Mouse (Mus musculus): ENCODE data around the gene Pappa. TPM values are rescaled to one million over a fixed set of nuclear protein-coding genes. Genes with fewer than 3 reads are reported as not detected.

The Pappa gene
- polyA plus RNA-seq, 1 experiment from 2014 or later = 1.1 TPM

- Histone ChIP-seq H3K27ac (ENCODE audit: poor library complexity, severe bottlenecking) (no peak overlapping the region), H3K4me3 (no peak overlapping the region), H3K9ac (no peak overlapping the region), H3K4me2 (no peak overlapping the region), H3K9me3 (replicated peaks) (no peaks in the 10 kb centered on the region), H3K36me3 (no peaks in the 10 kb centered on the region), H3K27me3 (replicated peaks) (no peaks in the 10 kb centered on the region), H3K4me1 (replicated peaks) (no peaks in the 10 kb centered on the region)
- no peak for ATAC-seq (ENCODE audit: insufficient number of reproducible peaks, low FRiP score)
- WGBS = 57% methylated on average over 1 of the region's 1 CpGs
Observed at GRCm38 (mm10) chr4:65333718-65334117, 209.7 kb downstream of the Pappa start.

- Histone ChIP-seq H3K27me3 (replicated peaks) (no peaks in the 10 kb centered on the region), H3K9me3 (replicated peaks) (no peaks in the 10 kb centered on the region), H3K4me2 (no peak overlapping the region), H3K4me1 (replicated peaks) (no peaks in the 10 kb centered on the region), H3K4me3 (no peak overlapping the region), H3K27ac (ENCODE audit: poor library complexity, severe bottlenecking) (no peak overlapping the region), H3K9ac (no peak overlapping the region), H3K36me3 (no peaks in the 10 kb centered on the region)
- 77% methylated on average over 3 of the region's 3 CpGs for WGBS
- no peak for ATAC-seq (ENCODE audit: insufficient number of reproducible peaks, low FRiP score)
Observed at GRCm38 (mm10) chr4:65341766-65342165, 217.8 kb downstream of the Pappa start.

DNA sequence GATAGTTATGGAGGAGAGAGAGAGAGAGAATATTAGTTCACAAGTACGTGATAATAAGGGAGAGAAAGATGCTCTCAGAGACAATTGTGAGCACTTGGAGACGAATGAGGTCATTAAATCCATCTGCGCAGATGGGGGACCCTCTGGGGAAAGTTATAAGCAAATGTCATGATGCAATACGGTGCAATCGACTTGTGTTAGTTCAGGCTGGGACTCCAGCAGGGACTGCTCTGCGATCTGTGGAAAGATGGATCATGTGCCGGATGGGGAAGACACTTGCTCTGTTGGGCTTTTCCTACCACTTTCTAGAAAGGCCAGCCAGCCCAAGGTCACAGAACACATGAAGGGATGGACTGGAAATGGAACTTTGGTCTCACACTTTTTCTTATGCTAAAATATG lies 226.5 kb downstream of the Pappa start:
- Histone ChIP-seq H3K4me2 (no peak overlapping the region), H3K4me3 (no peak overlapping the region), H3K36me3 (no peaks in the 10 kb centered on the region), H3K27me3 (replicated peaks) (no peaks in the 10 kb centered on the region), H3K9me3 (replicated peaks) (no peaks in the 10 kb centered on the region), H3K4me1 (replicated peaks) (no peaks in the 10 kb centered on the region), H3K27ac (ENCODE audit: poor library complexity, severe bottlenecking) (no peak overlapping the region), H3K9ac (no peak overlapping the region)
- ATAC-seq (ENCODE audit: insufficient number of reproducible peaks, low FRiP score) = no peak
- WGBS = 84% methylated on average over 7 of the region's 7 CpGs

GRCm38 (mm10) chr4:65354580-65354979 lies 230.6 kb downstream of the Pappa start:
- WGBS = 61% methylated on average over 4 of the region's 4 CpGs
- Histone ChIP-seq H3K27me3 (replicated peaks) (no peaks in the 10 kb centered on the region), H3K4me3 (no peak overlapping the region), H3K4me2 (no peak overlapping the region), H3K36me3 (no peaks in the 10 kb centered on the region), H3K9me3 (replicated peaks) (no peaks in the 10 kb centered on the region), H3K4me1 (replicated peaks) (no peaks in the 10 kb centered on the region), H3K9ac (no peak overlapping the region), H3K27ac (ENCODE audit: poor library complexity, severe bottlenecking) (no peak overlapping the region)
- ATAC-seq (ENCODE audit: insufficient number of reproducible peaks, low FRiP score) = no peak

DNA sequence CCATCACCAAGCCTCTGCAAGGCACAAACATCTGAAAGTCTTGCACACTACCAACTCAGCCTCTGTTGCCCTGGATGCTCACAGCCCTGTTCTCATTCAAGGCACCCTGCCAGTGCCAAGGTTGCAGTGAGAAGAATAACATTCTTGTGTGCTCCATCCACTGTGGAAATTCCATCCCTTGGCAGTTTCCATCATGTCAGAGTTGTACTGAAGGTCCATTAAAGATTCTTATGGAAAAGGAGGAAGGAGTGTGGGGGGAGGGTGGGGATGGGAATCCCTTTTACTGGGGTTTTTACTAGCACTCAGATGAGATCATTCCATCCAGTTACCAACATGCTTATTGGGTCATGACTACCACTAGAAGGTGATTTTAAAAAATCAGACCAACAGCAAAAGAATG lies 243.2 kb downstream of the Pappa start:
- Histone ChIP-seq H3K27ac (ENCODE audit: poor library complexity, severe bottlenecking) (no peak overlapping the region), H3K36me3 (no peaks in the 10 kb centered on the region), H3K27me3 (replicated peaks) (no peaks in the 10 kb centered on the region), H3K4me3 (no peak overlapping the region), H3K9ac (no peak overlapping the region), H3K4me2 (no peak overlapping the region), H3K4me1 (replicated peaks) (peaks cover 9% of the 10 kb centered on the region), H3K9me3 (replicated peaks) (no peaks in the 10 kb centered on the region; the same call in 1 of the 2 replicates)
- ATAC-seq (ENCODE audit: insufficient number of reproducible peaks, low FRiP score) = no peak

- H3K4me3 ChIP-seq = no peak overlapping the region
- no peak overlapping the region for H3K4me2 ChIP-seq
- no peak overlapping the region for H3K27ac ChIP-seq (ENCODE audit: poor library complexity, severe bottlenecking)
- H3K4me1 ChIP-seq (replicated peaks) = no peaks in the 10 kb centered on the region; the same call in 1 of the 2 replicates
- 84% methylated on average over 3 of the region's 3 CpGs for WGBS
- H3K27me3 ChIP-seq (replicated peaks) = no peaks in the 10 kb centered on the region
- no peak overlapping the region for H3K9ac ChIP-seq
- no peaks in the 10 kb centered on the region for H3K36me3 ChIP-seq
- no peak for ATAC-seq (ENCODE audit: insufficient number of reproducible peaks, low FRiP score)
- H3K9me3 ChIP-seq (replicated peaks) = no peaks in the 10 kb centered on the region; the same call in 1 of the 2 replicates
Observed at GRCm38 (mm10) chr4:65372731-65373130, 248.8 kb downstream of the Pappa start.

DNA sequence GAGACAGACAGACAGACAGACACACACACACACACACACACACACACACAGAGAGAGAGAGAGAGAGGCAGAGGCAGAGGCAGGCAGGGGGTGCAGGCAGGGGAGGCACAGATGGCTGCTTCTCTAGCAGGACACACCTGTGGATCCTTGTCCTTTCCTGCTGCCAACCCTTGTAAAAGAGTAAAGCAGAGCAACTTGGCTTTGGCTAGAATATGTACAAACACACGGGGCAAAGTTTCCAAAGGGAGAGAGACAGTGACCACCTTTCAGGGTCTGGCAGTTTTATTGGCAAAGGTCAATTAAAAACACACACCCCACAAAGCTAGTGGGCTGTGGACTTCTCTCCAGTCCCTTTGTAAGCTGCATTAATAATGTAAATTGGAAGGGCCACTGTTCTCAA lies 249.9 kb downstream of the Pappa start:
- H3K4me2 ChIP-seq = no peak overlapping the region
- no peaks in the 10 kb centered on the region; the same call in 1 of the 2 replicates for H3K9me3 ChIP-seq (replicated peaks)
- H3K4me3 ChIP-seq = no peak overlapping the region
- no peak overlapping the region for H3K9ac ChIP-seq
- no peaks in the 10 kb centered on the region for H3K4me1 ChIP-seq (replicated peaks)
- H3K27ac ChIP-seq (ENCODE audit: poor library complexity, severe bottlenecking) = no peak overlapping the region
- no peaks in the 10 kb centered on the region for H3K27me3 ChIP-seq (replicated peaks)
- H3K36me3 ChIP-seq = no peaks in the 10 kb centered on the region
- WGBS = 74% methylated on average over 1 of the region's 1 CpGs
- no peak for ATAC-seq (ENCODE audit: insufficient number of reproducible peaks, low FRiP score)

DNA sequence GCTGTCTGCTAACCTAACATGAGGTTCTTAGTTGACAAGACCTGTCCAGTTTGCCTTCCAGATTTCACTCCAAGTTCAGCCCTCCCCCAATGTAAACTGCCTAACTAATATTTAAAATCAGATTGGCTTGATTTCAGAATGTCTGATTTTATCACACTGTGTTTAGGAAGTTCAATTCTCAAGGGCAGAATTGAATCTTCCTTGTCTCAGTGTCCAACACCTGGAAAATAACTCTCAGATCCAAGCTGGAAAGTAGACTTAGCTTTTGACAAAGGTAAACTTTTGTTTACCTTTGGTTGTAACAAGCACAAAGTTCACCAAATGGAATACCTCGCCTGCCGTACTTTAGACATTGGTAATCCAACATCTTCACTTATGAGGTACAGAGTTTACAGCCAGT lies 252.6 kb downstream of the Pappa start:
- no peaks in the 10 kb centered on the region for H3K9me3 ChIP-seq (replicated peaks)
- no peaks in the 10 kb centered on the region for H3K27me3 ChIP-seq (replicated peaks)
- WGBS = 83% methylated on average over 2 of the region's 2 CpGs
- no peaks in the 10 kb centered on the region for H3K4me1 ChIP-seq (replicated peaks)
- no peaks in the 10 kb centered on the region for H3K36me3 ChIP-seq
- no peak overlapping the region for H3K4me3 ChIP-seq
- H3K4me2 ChIP-seq = no peak overlapping the region
- no peak overlapping the region for H3K9ac ChIP-seq
- H3K27ac ChIP-seq (ENCODE audit: poor library complexity, severe bottlenecking) = no peak overlapping the region
- ATAC-seq (ENCODE audit: insufficient number of reproducible peaks, low FRiP score) = no peak

DNA sequence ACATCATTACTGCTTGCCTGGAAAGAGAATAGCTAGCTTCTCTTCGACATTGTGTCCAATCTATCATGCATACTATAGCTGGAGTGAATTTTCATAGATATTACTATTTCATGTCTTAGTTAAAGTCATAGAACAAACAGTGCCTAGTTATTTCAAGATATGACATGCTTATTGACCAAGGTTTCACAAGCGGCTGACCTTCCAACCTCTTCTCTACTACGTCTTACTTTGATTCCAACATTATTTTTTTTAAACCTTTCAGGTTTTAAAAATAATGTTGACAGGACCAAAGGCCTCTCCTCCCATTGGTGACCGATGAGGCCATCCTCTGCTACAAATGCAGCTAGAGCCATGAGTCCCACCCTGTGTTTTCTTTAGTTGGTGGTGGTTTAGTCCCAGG lies 255.5 kb downstream of the Pappa start:
- no peaks in the 10 kb centered on the region for H3K4me1 ChIP-seq (replicated peaks)
- no peak overlapping the region for H3K4me3 ChIP-seq
- no peak overlapping the region for H3K9ac ChIP-seq
- H3K36me3 ChIP-seq = no peaks in the 10 kb centered on the region
- no peak overlapping the region for H3K27ac ChIP-seq (ENCODE audit: poor library complexity, severe bottlenecking)
- H3K4me2 ChIP-seq = no peak overlapping the region
- no peak for ATAC-seq (ENCODE audit: insufficient number of reproducible peaks, low FRiP score)
- WGBS = 81% methylated on average over 4 of the region's 4 CpGs
- no peaks in the 10 kb centered on the region for H3K27me3 ChIP-seq (replicated peaks)
- no peaks in the 10 kb centered on the region for H3K9me3 ChIP-seq (replicated peaks)

GRCm38 (mm10) chr4:65383070-65383469 lies 259.1 kb downstream of the Pappa start:
- Histone ChIP-seq H3K9me3 (replicated peaks) (no peaks in the 10 kb centered on the region), H3K36me3 (no peaks in the 10 kb centered on the region), H3K4me3 (no peak overlapping the region), H3K27ac (ENCODE audit: poor library complexity, severe bottlenecking) (no peak overlapping the region), H3K27me3 (replicated peaks) (no peaks in the 10 kb centered on the region), H3K4me1 (replicated peaks) (no peaks in the 10 kb centered on the region), H3K4me2 (no peak overlapping the region), H3K9ac (no peak overlapping the region)
- 82% methylated on average over 4 of the region's 4 CpGs for WGBS
- ATAC-seq (ENCODE audit: insufficient number of reproducible peaks, low FRiP score) = no peak

DNA sequence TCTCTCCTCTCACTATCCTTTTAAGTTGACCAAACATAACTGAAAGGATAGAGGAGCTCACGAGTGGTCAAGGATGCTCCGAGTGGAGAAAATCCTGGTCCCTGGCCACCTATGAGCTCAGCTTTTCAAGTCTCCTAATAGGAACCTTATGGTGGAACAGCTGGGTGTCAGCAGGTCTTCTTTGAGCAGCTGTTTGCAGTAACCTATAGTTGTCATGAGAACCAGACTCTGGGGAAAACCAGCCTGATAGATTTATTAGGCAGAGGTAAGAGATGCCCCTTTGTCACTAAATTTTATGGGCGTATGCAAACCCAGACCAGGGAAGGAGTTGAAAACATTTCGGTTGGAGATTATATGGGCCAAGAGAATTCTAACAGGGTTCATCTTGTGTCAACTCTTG lies 267.0 kb downstream of the Pappa start:
- WGBS = 58% methylated on average over 4 of the region's 4 CpGs
- H3K4me2 ChIP-seq = no peak overlapping the region
- 0 out of 2 replicates have a peak, but pooled peaks cover 3% of the 10 kb centered on the region for H3K27me3 ChIP-seq (replicated peaks)
- H3K4me3 ChIP-seq = no peak overlapping the region
- no peak overlapping the region for H3K27ac ChIP-seq (ENCODE audit: poor library complexity, severe bottlenecking)
- no peak overlapping the region for H3K9ac ChIP-seq
- peaks cover 6% of the 10 kb centered on the region for H3K4me1 ChIP-seq (replicated peaks)
- no peak for ATAC-seq (ENCODE audit: insufficient number of reproducible peaks, low FRiP score)
- H3K9me3 ChIP-seq (replicated peaks) = no peaks in the 10 kb centered on the region
- H3K36me3 ChIP-seq = no peaks in the 10 kb centered on the region

- H3K4me2 ChIP-seq = no peak overlapping the region
- no peaks in the 10 kb centered on the region for H3K36me3 ChIP-seq
- no peaks in the 10 kb centered on the region for H3K27me3 ChIP-seq (replicated peaks)
- no peak overlapping the region for H3K9ac ChIP-seq
- ATAC-seq (ENCODE audit: insufficient number of reproducible peaks, low FRiP score) = no peak
- no peak overlapping the region for H3K27ac ChIP-seq (ENCODE audit: poor library complexity, severe bottlenecking)
- H3K4me3 ChIP-seq = no peak overlapping the region
- no peaks in the 10 kb centered on the region for H3K9me3 ChIP-seq (replicated peaks)
- peaks cover 6% of the 10 kb centered on the region for H3K4me1 ChIP-seq (replicated peaks)
- 57% methylated on average over 3 of the region's 3 CpGs for WGBS
Observed at GRCm38 (mm10) chr4:65396806-65397205, 272.8 kb downstream of the Pappa start.
